Mouse (Mus musculus) right cerebral cortex, adult 18-20 months (tissue): ENCODE measurements around the gene 4930518I15Rik.
"Not testable (repeated sequence)": the region's sequence is repeated elsewhere in the genome, so short reads cannot be mapped to it uniquely, and the experiment has no call there.

Source experiments
- DNase-seq: peaks from one replicate; pipeline ENCODE4 v3.0.0; 2022; ENCODE audit warnings: mixed read lengths

Gene 4930518I15Rik

GRCm38 (mm10) chr2:156841841-156842706 is 15.7 kb downstream of the 4930518I15Rik start:
- DNase-seq: peak; percentile 50

GRCm38 (mm10) chr2:156841028-156841840 is 16.5 kb downstream of the 4930518I15Rik start:
- DNase-seq: peak; percentile 72

GRCm38 (mm10) chr2:156840301-156841027 is 17.3 kb downstream of the 4930518I15Rik start:
- DNase-seq: peak; percentile 11

- no peak for DNase-seq
Measured at GRCm38 (mm10) chr2:156839319-156840191, 18.2 kb downstream of the 4930518I15Rik start, which contains the start of gene Tgif2. Gene Tgif2 (plus strand): TSS chr2:156840007.

GRCm38 (mm10) chr2:156838839-156839238 is 18.9 kb downstream of the 4930518I15Rik start:
- DNase-seq: no peak

- no peak for DNase-seq
Measured at GRCm38 (mm10) chr2:156834336-156834735, 23.4 kb downstream of the 4930518I15Rik start.

- not testable (repeated sequence) for DNase-seq
Measured at GRCm38 (mm10) chr2:156825128-156825527, 32.6 kb downstream of the 4930518I15Rik start.

- DNase-seq: no peak
Measured at GRCm38 (mm10) chr2:156816116-156816515, 41.6 kb downstream of the 4930518I15Rik start.

GRCm38 (mm10) chr2:156815412-156815811 is 42.3 kb downstream of the 4930518I15Rik start:
- DNase-seq: no peak

- no peak for DNase-seq
Measured at GRCm38 (mm10) chr2:156814893-156815292, 42.9 kb downstream of the 4930518I15Rik start.

- no peak for DNase-seq
Measured at GRCm38 (mm10) chr2:156814344-156814801, 43.4 kb downstream of the 4930518I15Rik start.

- DNase-seq: no peak
Measured at GRCm38 (mm10) chr2:156811556-156811955, 46.2 kb downstream of the 4930518I15Rik start.

- DNase-seq: no peak
Measured at GRCm38 (mm10) chr2:156810716-156811115, 47.0 kb downstream of the 4930518I15Rik start.

- peak; percentile 39 for DNase-seq
Measured at GRCm38 (mm10) chr2:156809579-156809978, 48.2 kb downstream of the 4930518I15Rik start.

GRCm38 (mm10) chr2:156806886-156807285 is 50.9 kb downstream of the 4930518I15Rik start:
- no peak for DNase-seq
